Mouse (Mus musculus) hindbrain, embryonic 10.5 days (tissue): ENCODE data around the gene Rarg. TPM values are rescaled to one million over a fixed set of nuclear protein-coding genes. Genes with fewer than 3 reads are reported as not detected.
A peak's percentile ranks its signal among the peaks of the same experiment; 100 is the strongest.

ENCODE experiments used
- DNase-seq: peaks from one replicate; pipeline ENCODE4 v3.0.0-alpha.2; 2017; ENCODE audit warnings: low spot score
- H3K27ac ChIP-seq: fragments of 300-500 bp; sonication (generic); 2 replicates; pipeline ENCODE4 v1.5.1; 2016; ENCODE audit warnings: mild to moderate bottlenecking, moderate library complexity
- H3K27me3 ChIP-seq: fragments of 300-500 bp; sonication (generic); 2 replicates; pipeline ENCODE4 v1.6.1; 2016; ENCODE audit warnings: mild to moderate bottlenecking; ENCODE audit not compliant: poor library complexity, insufficient read depth, severe bottlenecking
- H3K36me3 ChIP-seq: fragments of 300-500 bp; sonication (generic); 2 replicates; pipeline ENCODE4 v1.6.1; 2016; ENCODE audit warnings: mild to moderate bottlenecking, moderate library complexity
- H3K4me1 ChIP-seq: fragments of 300-500 bp; sonication (generic); replicated peaks from 2 replicates; pipeline ENCODE4 v1.6.1; 2016; ENCODE audit warnings: mild to moderate bottlenecking
- H3K4me3 ChIP-seq: fragments of 300-500 bp; sonication (generic); 2 replicates; pipeline ENCODE4 v1.5.1; 2016; ENCODE audit warnings: mild to moderate bottlenecking, moderate library complexity
- H3K9me3 ChIP-seq: fragments of 300-500 bp; sonication (generic); 2 replicates; pipeline ENCODE4 v1.6.1; 2016; ENCODE audit warnings: mild to moderate bottlenecking, moderate library complexity
- WGBS: fragments of 180-500 bp; shearing (Covaris S2); methylation state at CpG from one replicate; pipeline ENCODE4 v1.1.7; 2016; 5-methylcytosine and 5-hydroxymethylcytosine counted together
- polyA plus RNA-seq: library from polyadenylated mRNA; unstranded; fragments of >200 nt; fragmentation: Nextera tagmentation; extraction: Ambion mirVana; gene quantifications from 2 replicates; pipeline ENCODE4 v1.2.1, GENCODE M21; 2016

The Rarg gene
- polyA plus RNA-seq, 1 experiment from 2014 or later, result 22.1 TPM

DNA sequence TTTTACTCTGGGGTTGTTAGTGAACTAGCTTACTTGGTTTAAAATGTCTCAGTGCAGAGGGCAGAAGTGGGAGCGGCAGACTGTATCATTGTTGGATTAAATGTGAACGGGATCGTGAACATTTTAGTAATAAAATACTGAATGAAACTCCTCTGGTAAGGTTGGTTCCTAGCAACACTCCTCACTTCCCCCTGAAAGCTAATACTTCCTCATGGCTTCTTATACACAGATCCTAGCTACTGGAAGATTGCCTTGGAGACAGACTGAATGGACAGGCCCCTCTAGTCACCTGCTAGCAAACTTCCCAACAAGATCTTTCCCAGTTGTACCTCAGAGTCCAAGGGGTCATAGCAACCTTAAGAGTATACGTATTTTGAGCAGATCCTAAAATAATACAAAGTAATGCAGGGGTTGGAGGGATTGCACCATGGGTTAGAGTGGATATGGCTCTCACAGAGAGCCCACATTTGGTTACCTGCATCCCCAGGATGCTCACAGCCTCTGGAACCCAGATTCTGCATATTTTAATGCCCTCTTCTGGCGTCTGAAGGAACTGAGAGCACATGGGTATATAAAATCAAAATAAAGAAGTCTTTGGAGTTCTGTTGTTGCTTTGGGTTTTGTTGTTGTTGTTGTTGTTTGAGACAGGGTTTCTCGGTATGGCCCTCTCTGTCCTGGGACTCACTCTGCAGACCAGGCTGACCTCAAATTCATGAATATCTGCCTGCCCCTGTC is 16.8 kb upstream of the Rarg start:
- H3K27ac ChIP-seq, result no peak overlapping the region
- H3K9me3 ChIP-seq, result no peaks in the 10 kb centered on the region
- no peak for DNase-seq
- H3K27me3 ChIP-seq, result peaks cover 24% of the 10 kb centered on the region
- WGBS, result 71% methylated on average over 6 of the region's 6 CpGs
- H3K4me3 ChIP-seq, result no peak overlapping the region
- H3K36me3 ChIP-seq, result no peaks in the 10 kb centered on the region
- H3K4me1 ChIP-seq, result peaks cover 25% of the 10 kb centered on the region

DNA sequence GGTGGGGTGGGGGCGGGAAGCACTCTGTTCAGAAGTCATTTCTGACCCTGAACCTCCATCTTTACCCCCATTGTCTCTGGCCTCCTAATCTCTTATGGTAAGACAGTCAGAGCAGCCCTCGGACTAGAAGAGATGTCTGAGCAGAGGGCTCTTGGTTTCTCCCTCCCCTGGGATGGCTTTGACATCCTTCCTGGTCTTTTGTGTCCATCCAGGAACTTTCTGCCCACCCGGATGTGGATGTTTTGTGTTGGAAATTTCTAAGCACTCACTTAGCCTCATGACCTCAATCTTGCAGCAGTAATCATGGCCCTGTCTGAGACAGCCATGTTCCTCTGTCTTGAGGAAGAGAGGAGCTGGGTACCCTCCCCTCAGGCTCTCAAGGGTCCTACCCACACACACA is 14.1 kb upstream of the Rarg start:
- DNase-seq, result no peak
- no peaks in the 10 kb centered on the region for H3K36me3 ChIP-seq
- H3K9me3 ChIP-seq, result no peaks in the 10 kb centered on the region
- WGBS, result 24% methylated on average over 3 of the region's 3 CpGs
- H3K4me3 ChIP-seq, result no peak overlapping the region
- no peak overlapping the region for H3K27ac ChIP-seq
- peaks cover 24% of the 10 kb centered on the region for H3K27me3 ChIP-seq
- peaks cover 19% of the 10 kb centered on the region for H3K4me1 ChIP-seq

DNA sequence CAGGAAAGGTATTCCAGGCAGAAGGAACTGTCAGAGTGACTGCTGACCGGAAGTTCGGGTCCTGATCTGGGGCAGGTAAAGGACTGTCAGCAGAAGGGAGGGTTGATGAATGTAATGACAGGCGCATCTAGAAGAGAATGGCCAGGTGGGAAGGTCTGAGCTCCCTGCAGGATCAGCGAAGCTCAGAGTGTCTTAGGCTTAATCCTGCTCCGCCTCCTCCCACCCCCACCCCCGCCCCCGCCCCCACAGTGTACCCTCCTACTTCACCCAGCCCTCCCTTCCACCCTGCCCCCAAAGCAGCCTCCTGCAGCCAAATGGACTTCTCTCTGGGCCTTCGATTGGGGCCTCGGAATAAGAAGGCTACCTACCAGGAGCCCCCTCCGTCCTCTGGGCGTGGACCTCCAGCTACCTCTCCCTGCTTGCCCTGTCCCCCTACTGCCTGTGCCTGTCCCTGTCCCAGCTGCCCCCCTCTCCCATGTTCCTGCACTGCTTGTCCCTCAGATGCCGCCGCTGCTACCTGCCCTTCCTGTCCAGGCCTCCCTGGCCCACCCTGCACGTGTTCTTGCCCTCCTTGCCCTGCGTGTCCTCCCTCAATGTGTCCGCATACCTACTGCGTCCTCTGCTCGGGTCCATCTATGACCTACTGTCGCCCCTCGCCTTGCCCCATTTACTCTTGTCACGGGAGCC is 13.1 kb upstream of the Rarg start, which contains the start of gene Gm9918:
Gm9918 (plus strand) TSS at position 290 of the 687 bp plus-strand sequence.
- H3K4me3 ChIP-seq, result peak within 1 kb of the TSS; percentile 41
- 8% methylated on average over 20 of the region's 21 CpGs for WGBS
- no peaks in the 10 kb centered on the region for H3K36me3 ChIP-seq
- peaks cover 19% of the 10 kb centered on the region for H3K4me1 ChIP-seq
- no peaks in the 10 kb centered on the region for H3K9me3 ChIP-seq
- DNase-seq, result no peak
- peak within 1 kb of the TSS; percentile 17; the same call in 1 of the 2 replicates for H3K27ac ChIP-seq
- peaks cover 24% of the 10 kb centered on the region for H3K27me3 ChIP-seq

DNA sequence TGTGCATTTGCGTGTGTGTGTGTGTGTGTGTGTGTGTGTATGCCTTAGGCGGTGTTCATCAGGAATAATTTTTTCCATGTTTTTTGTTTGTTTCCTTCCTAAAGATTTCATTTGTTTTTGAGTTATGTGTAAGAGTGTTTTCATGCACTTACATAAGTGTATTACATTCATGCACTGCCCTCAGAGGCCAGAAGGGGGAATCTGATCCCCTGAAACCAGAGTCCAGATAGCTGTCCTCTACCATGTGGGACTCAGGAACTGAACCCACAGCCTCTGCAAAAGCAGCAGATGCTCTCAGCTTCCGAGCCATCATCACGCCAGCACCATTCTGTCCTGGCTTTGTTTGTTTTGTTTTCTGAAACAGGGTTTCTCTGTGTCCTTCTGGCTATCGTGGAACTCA is 8.2 kb upstream of the Rarg start:
- WGBS, result 88% methylated on average over 5 of the region's 5 CpGs
- no peak for DNase-seq

DNA sequence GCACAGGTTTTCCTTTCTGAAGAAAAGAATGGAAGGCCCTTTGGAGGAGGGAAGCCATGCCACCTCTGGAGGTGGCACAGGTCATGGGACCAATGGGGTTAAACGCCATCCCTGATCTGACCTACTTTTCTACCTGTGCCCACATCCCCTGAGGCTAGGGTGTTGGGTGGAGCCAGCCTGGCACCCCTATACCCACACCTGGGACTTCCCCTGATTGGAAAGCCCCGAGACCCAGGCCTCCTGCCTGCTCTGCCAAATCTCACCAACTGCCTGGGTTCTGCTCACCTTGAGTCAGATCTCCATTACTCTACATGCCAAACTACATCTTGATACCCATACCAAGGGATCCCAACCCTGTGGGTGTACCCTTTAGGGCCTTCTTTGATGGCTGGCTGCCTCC is 5.7 kb upstream of the Rarg start:
- Histone ChIP-seq H3K27me3 (peaks cover 29% of the 10 kb centered on the region), H3K4me1 (peaks cover 16% of the 10 kb centered on the region), H3K9me3 (no peaks in the 10 kb centered on the region), H3K4me3 (no peak overlapping the region), H3K27ac (no peak overlapping the region), H3K36me3 (no peaks in the 10 kb centered on the region)
- WGBS, result 80% methylated on average over 2 of the region's 2 CpGs
- DNase-seq, result no peak

More for the DNA sequence above, 8.2 kb upstream of the Rarg start:
- H3K4me3 ChIP-seq, result no peak overlapping the region
- no peaks in the 10 kb centered on the region for H3K36me3 ChIP-seq
- no peaks in the 10 kb centered on the region for H3K9me3 ChIP-seq
- peaks cover 7% of the 10 kb centered on the region for H3K4me1 ChIP-seq
- H3K27ac ChIP-seq, result no peak overlapping the region
- peaks cover 20% of the 10 kb centered on the region for H3K27me3 ChIP-seq

DNA sequence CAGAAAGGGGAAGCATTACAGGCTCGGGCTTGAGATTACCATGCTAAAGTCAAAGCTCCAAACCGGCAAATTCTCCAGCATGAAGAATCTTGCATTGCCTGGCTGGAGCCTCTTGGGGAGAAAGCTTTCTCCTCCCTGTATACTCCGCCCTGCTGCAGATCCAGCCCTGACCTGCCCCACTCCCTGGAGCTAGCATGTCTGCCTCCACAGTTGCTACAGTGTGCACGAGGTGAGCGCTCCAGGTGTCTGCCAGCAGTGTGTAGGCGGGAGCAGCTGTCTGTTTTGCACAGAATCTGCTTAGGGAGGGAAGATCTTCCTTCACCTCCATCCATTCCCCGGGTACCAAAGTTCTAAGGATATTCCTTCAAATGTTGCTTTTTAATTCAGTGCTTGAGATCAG is 5.3 kb upstream of the Rarg start:
- Histone ChIP-seq H3K4me1 (peaks cover 21% of the 10 kb centered on the region), H3K27me3 (peaks cover 34% of the 10 kb centered on the region), H3K9me3 (no peaks in the 10 kb centered on the region), H3K4me3 (no peak overlapping the region), H3K36me3 (no peaks in the 10 kb centered on the region), H3K27ac (no peak overlapping the region)
- no peak for DNase-seq
- 53% methylated on average over 7 of the region's 7 CpGs for WGBS

DNA sequence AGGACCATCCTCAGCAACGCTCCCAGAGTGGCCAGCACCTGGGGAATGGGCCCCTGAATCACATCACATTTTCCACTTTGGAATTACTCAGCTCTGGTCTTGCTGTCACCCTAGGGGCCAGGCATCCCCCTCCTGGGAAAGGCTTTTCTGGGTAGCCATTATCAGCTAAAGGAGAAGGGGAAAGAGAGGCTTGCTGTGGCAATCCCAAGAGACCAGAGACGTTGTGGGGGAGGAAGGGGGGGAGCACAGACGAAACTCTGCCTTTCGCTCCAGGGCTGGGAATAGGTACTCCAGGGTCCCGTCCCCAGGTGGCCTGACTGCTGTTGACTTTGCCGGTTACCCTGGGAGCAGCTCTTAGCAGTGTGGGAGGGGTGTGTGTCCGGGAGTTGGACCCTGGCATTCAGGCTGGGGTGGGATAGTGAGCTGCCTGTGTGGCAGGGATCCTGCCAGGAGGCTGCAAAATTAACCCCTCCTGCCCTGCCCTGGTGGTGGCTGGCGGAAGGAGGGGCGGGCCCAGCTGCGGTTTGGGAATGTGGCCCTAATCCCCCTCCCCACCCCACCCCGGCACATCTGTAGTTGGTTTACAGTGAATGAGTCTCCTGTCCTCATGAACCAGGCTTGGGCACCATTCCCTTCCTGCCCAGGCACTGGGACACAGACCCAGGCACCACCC is 1.4 kb upstream of the Rarg start:
- no peak for DNase-seq
- peaks cover 71% of the 10 kb centered on the region for H3K27me3 ChIP-seq
- no peaks in the 10 kb centered on the region for H3K36me3 ChIP-seq
- WGBS, result 9% methylated on average over 11 of the region's 11 CpGs
- H3K4me1 ChIP-seq, result peaks cover 50% of the 10 kb centered on the region
- no peaks in the 10 kb centered on the region for H3K9me3 ChIP-seq
- H3K4me3 ChIP-seq, result peak overlapping the region; percentile 64
- peak overlapping the region; percentile 85 for H3K27ac ChIP-seq

DNA sequence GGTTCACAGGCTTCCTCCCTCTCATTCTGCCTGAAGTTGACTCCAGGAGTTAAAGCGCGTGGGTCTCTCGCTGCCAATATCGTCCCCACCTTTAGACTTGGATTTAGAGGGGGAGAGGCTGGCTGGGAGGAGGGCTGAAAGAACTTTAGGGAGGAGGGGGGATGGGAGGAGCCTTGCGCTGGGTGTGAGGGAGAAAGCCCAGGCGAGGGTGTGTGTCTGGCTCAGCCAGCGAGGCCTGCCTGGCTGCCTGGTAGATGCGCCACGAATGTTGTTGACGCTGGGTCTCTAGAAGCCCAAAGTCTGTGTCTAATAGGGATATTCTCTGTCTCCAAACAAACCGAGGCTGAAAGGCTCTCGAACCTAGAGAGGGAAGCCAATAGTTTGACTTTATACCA is 756 bp upstream of the Rarg start:
- Histone ChIP-seq H3K27ac (peak overlapping the region; percentile 85), H3K9me3 (no peaks in the 10 kb centered on the region), H3K4me1 (peaks cover 50% of the 10 kb centered on the region), H3K4me3 (peak overlapping the region; percentile 64), H3K27me3 (peaks cover 75% of the 10 kb centered on the region), H3K36me3 (no peaks in the 10 kb centered on the region)
- DNase-seq, result no peak
- 2% methylated on average over 12 of the region's 12 CpGs for WGBS

DNA sequence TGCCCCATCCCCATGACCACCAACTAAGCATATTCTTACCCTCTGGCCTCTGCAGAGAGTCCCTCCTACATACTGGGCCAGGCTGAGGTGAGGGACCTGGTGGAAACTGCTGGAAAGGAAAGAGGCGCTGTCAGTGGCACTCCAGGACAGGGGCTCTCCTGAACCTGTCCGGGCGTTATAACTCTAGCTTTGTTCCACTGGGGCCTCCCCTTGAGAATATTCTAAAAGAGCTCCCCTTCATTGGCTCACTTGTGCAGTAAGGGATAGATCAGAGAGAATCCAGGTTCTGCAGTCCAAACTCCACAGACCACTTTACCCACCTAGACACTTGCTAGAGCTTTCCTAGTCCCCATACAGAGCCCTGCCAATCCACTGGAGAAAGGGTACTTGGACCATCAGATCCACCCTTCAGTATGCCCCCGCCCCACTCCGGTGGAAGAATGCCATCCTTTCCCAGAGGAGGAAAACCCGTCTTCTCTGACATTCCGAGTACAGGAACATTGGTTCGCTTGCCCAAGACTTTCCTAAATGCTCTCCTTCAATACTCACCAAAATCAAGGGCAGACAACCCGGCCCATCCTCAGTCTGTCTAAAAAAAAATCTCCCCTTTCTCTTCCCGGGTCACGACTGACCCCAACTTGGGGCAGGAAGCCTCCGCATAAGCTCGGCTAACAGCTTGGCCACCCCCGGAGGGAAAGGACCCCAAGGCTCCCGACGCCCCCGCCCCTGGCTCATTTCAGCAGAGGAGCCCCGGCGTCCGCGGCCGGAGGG is 701 bp downstream of the Rarg start:
- H3K4me3 ChIP-seq, result peak overlapping the region; percentile 64
- no peaks in the 10 kb centered on the region for H3K36me3 ChIP-seq
- no peaks in the 10 kb centered on the region for H3K9me3 ChIP-seq
- 8% methylated on average over 22 of the region's 22 CpGs for WGBS
- H3K27ac ChIP-seq, result peak overlapping the region; percentile 85
- peaks cover 55% of the 10 kb centered on the region for H3K4me1 ChIP-seq
- peaks cover 80% of the 10 kb centered on the region for H3K27me3 ChIP-seq
- DNase-seq, result no peak

DNA sequence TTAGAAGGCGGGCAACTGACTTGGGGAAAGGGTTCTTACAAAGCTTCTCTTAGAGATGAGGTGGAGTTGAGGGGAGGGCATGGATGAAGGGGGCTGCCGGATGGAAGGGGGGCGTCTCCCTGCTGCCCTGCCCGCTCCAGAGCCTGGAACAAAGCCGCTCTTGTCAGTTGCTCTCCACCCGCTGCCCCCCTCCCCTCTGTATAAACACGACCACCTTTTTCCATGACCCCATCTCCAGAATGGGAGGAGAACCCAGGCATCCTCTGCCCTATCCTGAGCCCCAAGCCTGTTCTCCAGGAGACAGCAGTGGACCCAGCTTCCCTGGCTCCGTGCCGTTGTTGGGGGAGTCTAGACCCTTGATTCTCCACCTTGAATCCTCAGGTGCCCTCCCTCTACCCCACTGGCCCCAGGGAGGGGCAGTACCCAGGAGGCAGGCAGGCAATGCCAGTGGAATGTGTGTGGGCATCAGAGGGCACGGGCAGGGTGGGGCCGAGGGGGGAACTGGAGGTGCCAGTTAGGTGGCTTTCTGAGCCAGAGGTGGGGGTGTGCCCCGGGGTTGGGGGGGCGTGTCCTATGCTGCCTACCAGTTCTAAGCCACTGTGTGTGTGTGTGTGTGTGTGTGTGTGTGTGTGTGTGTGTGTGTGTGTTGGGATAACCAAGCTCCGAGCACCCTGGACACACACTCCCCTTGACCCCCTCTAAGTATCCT is 1.6 kb downstream of the Rarg start:
- no peak for DNase-seq
- peak overlapping the region; percentile 46 for H3K27ac ChIP-seq
- no peaks in the 10 kb centered on the region for H3K9me3 ChIP-seq
- peak overlapping the region; percentile 64; the same call in 1 of the 2 replicates for H3K4me3 ChIP-seq
- H3K36me3 ChIP-seq, result no peaks in the 10 kb centered on the region
- H3K27me3 ChIP-seq, result peaks cover 89% of the 10 kb centered on the region
- WGBS, result 40% methylated on average over 14 of the region's 14 CpGs
- peaks cover 63% of the 10 kb centered on the region for H3K4me1 ChIP-seq

DNA sequence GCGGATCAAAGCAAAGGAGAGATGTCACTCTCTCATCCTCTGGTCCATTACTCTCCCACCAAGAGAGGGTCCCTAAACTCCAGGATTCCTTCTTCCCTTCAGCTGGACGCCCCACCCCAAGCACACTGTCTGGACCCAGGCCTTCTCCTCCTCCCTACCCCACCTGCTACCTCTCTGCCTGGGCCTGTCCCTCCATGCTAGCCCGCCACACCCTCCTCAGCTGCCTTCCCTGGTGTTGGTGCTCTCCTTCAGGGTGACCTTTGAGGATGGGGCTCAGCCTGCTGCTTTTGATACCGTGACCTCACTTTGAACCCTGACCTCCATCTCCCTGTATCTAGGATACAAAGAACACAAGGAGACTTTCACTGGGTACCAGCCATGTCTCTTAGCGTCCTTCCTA is 6.8 kb downstream of the Rarg start:
- Histone ChIP-seq H3K4me1 (peaks cover 74% of the 10 kb centered on the region), H3K27ac (0 out of 2 replicates have a peak overlapping the region, but pooled peaks have one; percentile 19), H3K27me3 (peaks cover 92% of the 10 kb centered on the region), H3K36me3 (no peaks in the 10 kb centered on the region), H3K9me3 (no peaks in the 10 kb centered on the region), H3K4me3 (no peak overlapping the region)
- WGBS, result 47% methylated on average over 5 of the region's 5 CpGs
- DNase-seq, result no peak

DNA sequence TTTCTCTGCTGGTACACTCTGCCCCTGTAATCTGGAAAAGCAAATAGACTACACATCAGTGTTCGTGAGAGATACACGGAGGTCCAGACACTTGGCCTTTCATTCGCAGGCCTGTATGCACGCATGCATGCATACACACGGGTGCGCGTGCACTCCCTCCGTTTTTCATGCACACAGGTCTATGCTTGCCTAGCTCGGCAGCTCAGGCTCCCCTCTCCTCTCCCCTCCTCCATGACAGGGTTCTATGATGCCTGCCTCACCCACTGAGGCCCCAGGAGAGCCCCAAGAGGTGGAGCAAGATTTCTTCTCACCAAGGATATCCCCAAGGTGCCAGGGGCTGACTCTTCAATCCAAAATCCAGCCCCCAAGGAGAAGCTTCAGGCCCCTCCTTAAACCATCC is 7.3 kb downstream of the Rarg start:
- DNase-seq, result no peak
- Histone ChIP-seq H3K36me3 (no peaks in the 10 kb centered on the region), H3K4me1 (peaks cover 74% of the 10 kb centered on the region), H3K9me3 (no peaks in the 10 kb centered on the region), H3K27ac (peak overlapping the region; percentile 71), H3K4me3 (peak overlapping the region; percentile 68; the same call in 1 of the 2 replicates), H3K27me3 (peaks cover 92% of the 10 kb centered on the region)
- 47% methylated on average over 9 of the region's 9 CpGs for WGBS
